Mouse (Mus musculus) limb, embryonic 10.5 days (tissue): ENCODE data around the gene Gm20908. TPM values are rescaled to one million over a fixed set of nuclear protein-coding genes. Genes with fewer than 3 reads are reported as not detected.
"Not testable (repeated sequence)": the region's sequence is repeated elsewhere in the genome, so short reads cannot be mapped to it uniquely, and the experiment has no call there.

ENCODE experiments used
- DNase-seq: peaks from one replicate; pipeline ENCODE4 v3.0.0-alpha.2; 2017; ENCODE audit warnings: low spot score
- H3K27ac ChIP-seq: fragments of 300-500 bp; sonication (generic); 2 replicates; pipeline ENCODE4 v1.5.1; 2016; ENCODE audit warnings: mild to moderate bottlenecking
- H3K27me3 ChIP-seq: fragments of 300-500 bp; sonication (generic); 2 replicates; pipeline ENCODE4 v1.6.1; 2016; ENCODE audit warnings: low read depth, mild to moderate bottlenecking; ENCODE audit not compliant: poor library complexity, severe bottlenecking
- H3K36me3 ChIP-seq: fragments of 300-500 bp; sonication (generic); 2 replicates; pipeline ENCODE4 v1.6.1; 2016; ENCODE audit warnings: mild to moderate bottlenecking, moderate library complexity
- H3K4me1 ChIP-seq: fragments of 300-500 bp; sonication (generic); 2 replicates; pipeline ENCODE4 v1.6.1; 2016
- H3K4me3 ChIP-seq: fragments of 300-500 bp; sonication (generic); 2 replicates; pipeline ENCODE4 v1.5.1; 2016; ENCODE audit warnings: mild to moderate bottlenecking, moderate library complexity
- H3K9me3 ChIP-seq: fragments of 300-500 bp; sonication (generic); replicated peaks from 2 replicates; pipeline ENCODE4 v1.6.1; 2016; ENCODE audit warnings: mild to moderate bottlenecking
- WGBS: fragments of 180-500 bp; shearing (Covaris S2); methylation state at CpG from one replicate; pipeline ENCODE4 v1.1.7; 2016; 5-methylcytosine and 5-hydroxymethylcytosine counted together
- polyA plus RNA-seq: library from polyadenylated mRNA; unstranded; fragments of >200 nt; fragmentation: Nextera tagmentation; extraction: Ambion mirVana; gene quantifications from 2 replicates; pipeline ENCODE4 v1.2.1, GENCODE M21; 2016

The Gm20908 gene
- not detected in 2 replicates for polyA plus RNA-seq

- H3K27me3 ChIP-seq, DNase-seq, H3K4me3 ChIP-seq, H3K4me1 ChIP-seq, H3K9me3 ChIP-seq, H3K36me3 ChIP-seq, H3K27ac ChIP-seq: not testable (repeated sequence)
- WGBS: no CpG with 5 or more reads among the region's 6 CpGs
These were observed at the start of gene Gm20908 for GRCm38 (mm10) chrY:64472966-64473365. Gene Gm20908 (plus strand): TSS chrY:64473266.
